Mouse (Mus musculus): ENCODE data around the gene Gm525. TPM values are rescaled to one million over a fixed set of nuclear protein-coding genes. Genes with fewer than 3 reads are reported as not detected.
"Not testable (repeated sequence)": the region's sequence is repeated elsewhere in the genome, so short reads cannot be mapped to it uniquely, and the experiment has no call there.

Gm525 gene
- polyA plus RNA-seq, 1 experiment from 2014 or later, result not detected

GRCm38 (mm10) chr11:89066750-89067149 lies 6.9 kb upstream of the Gm525 start, which contains the start of gene Dgke:
TSS of gene Dgke (minus strand) at chr11:89066850.
- Histone ChIP-seq H3K4me3 (no peak within 1 kb of the TSS), H3K27me3 (no peaks in the 10 kb centered on the region; the same call in 1 of the 2 replicates), H3K9ac (replicated peaks) (no peak within 1 kb of the TSS), H3K9me3 (no peaks in the 10 kb centered on the region), H3K27ac (replicated peaks) (no peak within 1 kb of the TSS), H3K36me3 (no peaks in the 10 kb centered on the region), H3K4me1 (no peaks in the 10 kb centered on the region), H3K4me2 (replicated peaks) (no peak within 1 kb of the TSS)
- ATAC-seq (ENCODE audit: low FRiP score, low read depth), result no peak
- 93% methylated on average over 1 of the region's 1 CpGs for WGBS

- no peak for ATAC-seq (ENCODE audit: low FRiP score, low read depth)
- 71% methylated on average over 6 of the region's 6 CpGs for WGBS
These were observed 6.3 kb upstream of the Gm525 start for GRCm38 (mm10) chr11:89067301-89067822.

GRCm38 (mm10) chr11:89067871-89068490 lies 5.7 kb upstream of the Gm525 start:
- H3K4me1 ChIP-seq, result no peaks in the 10 kb centered on the region
- 75% methylated on average over 11 of the region's 11 CpGs for WGBS

More at GRCm38 (mm10) chr11:89067301-89067822, 6.3 kb upstream of the Gm525 start:
- no peaks in the 10 kb centered on the region for H3K36me3 ChIP-seq
- no peaks in the 10 kb centered on the region for H3K4me1 ChIP-seq
- H3K4me2 ChIP-seq (replicated peaks), result no peak overlapping the region
- no peak overlapping the region for H3K4me3 ChIP-seq
- no peaks in the 10 kb centered on the region; the same call in 1 of the 2 replicates for H3K27me3 ChIP-seq
- H3K27ac ChIP-seq (replicated peaks), result no peak overlapping the region
- no peak overlapping the region for H3K9ac ChIP-seq (replicated peaks)
- no peaks in the 10 kb centered on the region for H3K9me3 ChIP-seq

GRCm38 (mm10) chr11:89068649-89069048 lies 5.0 kb upstream of the Gm525 start:
- H3K9me3 ChIP-seq, result no peaks in the 10 kb centered on the region
- no peaks in the 10 kb centered on the region for H3K36me3 ChIP-seq
- no peak overlapping the region for H3K4me2 ChIP-seq (replicated peaks)
- no peaks in the 10 kb centered on the region for H3K4me1 ChIP-seq
- WGBS, result 94% methylated on average over 14 of the region's 14 CpGs
- H3K27ac ChIP-seq (replicated peaks), result no peak overlapping the region
- no peak overlapping the region for H3K4me3 ChIP-seq
- no peak for ATAC-seq (ENCODE audit: low FRiP score, low read depth)
- no peak overlapping the region for H3K9ac ChIP-seq (replicated peaks)
- no peaks in the 10 kb centered on the region; the same call in 1 of the 2 replicates for H3K27me3 ChIP-seq

More at GRCm38 (mm10) chr11:89067871-89068490, 5.7 kb upstream of the Gm525 start:
- Histone ChIP-seq H3K27me3 (no peaks in the 10 kb centered on the region; the same call in 1 of the 2 replicates), H3K9me3 (no peaks in the 10 kb centered on the region), H3K4me3 (no peak overlapping the region), H3K36me3 (no peaks in the 10 kb centered on the region), H3K4me2 (replicated peaks) (no peak overlapping the region), H3K27ac (replicated peaks) (no peak overlapping the region), H3K9ac (replicated peaks) (0 out of 2 replicates have a peak overlapping the region, but pooled peaks have one; percentile 16)
- ATAC-seq (ENCODE audit: low FRiP score, low read depth), result no peak

- H3K4me2 ChIP-seq (replicated peaks), result no peak overlapping the region
- WGBS, result 26% methylated on average over 6 of the region's 6 CpGs
- H3K9me3 ChIP-seq, result no peaks in the 10 kb centered on the region
- no peak overlapping the region for H3K9ac ChIP-seq (replicated peaks)
- no peaks in the 10 kb centered on the region for H3K4me1 ChIP-seq
- no peak for ATAC-seq (ENCODE audit: low FRiP score, low read depth)
- H3K27ac ChIP-seq (replicated peaks), result no peak overlapping the region
- no peak overlapping the region for H3K4me3 ChIP-seq
- no peaks in the 10 kb centered on the region; the same call in 1 of the 2 replicates for H3K27me3 ChIP-seq
- no peaks in the 10 kb centered on the region for H3K36me3 ChIP-seq
These were observed 4.3 kb upstream of the Gm525 start for GRCm38 (mm10) chr11:89069303-89069702.

GRCm38 (mm10) chr11:89071522-89071921 lies 2.1 kb upstream of the Gm525 start:
- WGBS, result 80% methylated on average over 5 of the region's 5 CpGs
- Histone ChIP-seq H3K9ac (replicated peaks) (no peak overlapping the region), H3K27ac (replicated peaks) (no peak overlapping the region), H3K4me3 (no peak overlapping the region), H3K4me1 (peaks cover 3% of the 10 kb centered on the region), H3K27me3 (no peaks in the 10 kb centered on the region; the same call in 1 of the 2 replicates), H3K9me3 (no peaks in the 10 kb centered on the region), H3K4me2 (replicated peaks) (no peak overlapping the region), H3K36me3 (no peaks in the 10 kb centered on the region)
- ATAC-seq (ENCODE audit: low FRiP score, low read depth), result no peak

GRCm38 (mm10) chr11:89074783-89075413 lies 1.3 kb downstream of the Gm525 start:
- Histone ChIP-seq H3K27me3 (peaks cover 4% of the 10 kb centered on the region; the same call in 1 of the 2 replicates), H3K36me3 (no peaks in the 10 kb centered on the region), H3K27ac (replicated peaks) (no peak overlapping the region), H3K4me2 (replicated peaks) (no peak overlapping the region), H3K9ac (replicated peaks) (no peak overlapping the region), H3K4me1 (peaks cover 3% of the 10 kb centered on the region), H3K9me3 (no peaks in the 10 kb centered on the region), H3K4me3 (no peak overlapping the region)
- 55% methylated on average over 19 of the region's 19 CpGs for WGBS
- ATAC-seq (ENCODE audit: low FRiP score, low read depth), result no peak

- H3K4me2 ChIP-seq (replicated peaks), result no peak overlapping the region
- peaks cover 3% of the 10 kb centered on the region for H3K4me1 ChIP-seq
- H3K9ac ChIP-seq (replicated peaks), result no peak overlapping the region
- WGBS, result 87% methylated on average over 4 of the region's 4 CpGs
- H3K27ac ChIP-seq (replicated peaks), result no peak overlapping the region
- no peaks in the 10 kb centered on the region for H3K9me3 ChIP-seq
- H3K27me3 ChIP-seq, result peaks cover 4% of the 10 kb centered on the region; the same call in 1 of the 2 replicates
- ATAC-seq (ENCODE audit: low FRiP score, low read depth), result no peak
- no peaks in the 10 kb centered on the region for H3K36me3 ChIP-seq
- H3K4me3 ChIP-seq, result no peak overlapping the region
These were observed 2.8 kb downstream of the Gm525 start for GRCm38 (mm10) chr11:89076370-89076821.

GRCm38 (mm10) chr11:89077601-89078000 lies 4.0 kb downstream of the Gm525 start:
- Histone ChIP-seq H3K27ac (replicated peaks) (no peak overlapping the region), H3K4me2 (replicated peaks) (no peak overlapping the region), H3K4me1 (peaks cover 3% of the 10 kb centered on the region), H3K9ac (replicated peaks) (no peak overlapping the region), H3K27me3 (peaks cover 4% of the 10 kb centered on the region; the same call in 1 of the 2 replicates), H3K36me3 (no peaks in the 10 kb centered on the region), H3K4me3 (no peak overlapping the region), H3K9me3 (no peaks in the 10 kb centered on the region)
- no peak for ATAC-seq (ENCODE audit: low FRiP score, low read depth)
- WGBS, result 90% methylated on average over 8 of the region's 8 CpGs

GRCm38 (mm10) chr11:89078305-89078704 lies 4.7 kb downstream of the Gm525 start:
- Histone ChIP-seq H3K9ac (replicated peaks) (no peak overlapping the region), H3K36me3 (no peaks in the 10 kb centered on the region), H3K4me2 (replicated peaks) (no peak overlapping the region), H3K27ac (replicated peaks) (no peak overlapping the region), H3K4me1 (peaks cover 3% of the 10 kb centered on the region), H3K4me3 (no peak overlapping the region), H3K9me3 (no peaks in the 10 kb centered on the region), H3K27me3 (peaks cover 4% of the 10 kb centered on the region; the same call in 1 of the 2 replicates)
- ATAC-seq (ENCODE audit: low FRiP score, low read depth), result no peak
- 96% methylated on average over 3 of the region's 3 CpGs for WGBS

- no peak overlapping the region for H3K27ac ChIP-seq (replicated peaks)
- no peaks in the 10 kb centered on the region for H3K36me3 ChIP-seq
- H3K4me1 ChIP-seq, result peaks cover 3% of the 10 kb centered on the region
- no peak overlapping the region for H3K9ac ChIP-seq (replicated peaks)
- H3K27me3 ChIP-seq, result peaks cover 4% of the 10 kb centered on the region; the same call in 1 of the 2 replicates
- no peak for ATAC-seq (ENCODE audit: low FRiP score, low read depth)
- no peak overlapping the region for H3K4me3 ChIP-seq
- H3K4me2 ChIP-seq (replicated peaks), result no peak overlapping the region
- H3K9me3 ChIP-seq, result no peaks in the 10 kb centered on the region
- WGBS, result 88% methylated on average over 16 of the region's 16 CpGs
These were observed 5.5 kb downstream of the Gm525 start for GRCm38 (mm10) chr11:89078996-89079680.

- 81% methylated on average over 5 of the region's 5 CpGs for WGBS
These were observed 8.3 kb downstream of the Gm525 start for GRCm38 (mm10) chr11:89081906-89082305.

More at GRCm38 (mm10) chr11:89081906-89082305, 8.3 kb downstream of the Gm525 start:
- not testable (repeated sequence) for H3K4me3 ChIP-seq; H3K27ac ChIP-seq (replicated peaks); H3K9me3 ChIP-seq; H3K9ac ChIP-seq (replicated peaks); H3K36me3 ChIP-seq; H3K4me2 ChIP-seq (replicated peaks); H3K4me1 ChIP-seq; ATAC-seq (ENCODE audit: low FRiP score, low read depth); H3K27me3 ChIP-seq
